Mouse (Mus musculus): ENCODE measurements around the gene Rnasel. TPM values are rescaled to one million over a fixed set of nuclear protein-coding genes. Genes with fewer than 3 reads are reported as not detected.

Rnasel gene
- polyA plus RNA-seq, 1 experiment from 2014 or later, result 15.5 TPM

DNA sequence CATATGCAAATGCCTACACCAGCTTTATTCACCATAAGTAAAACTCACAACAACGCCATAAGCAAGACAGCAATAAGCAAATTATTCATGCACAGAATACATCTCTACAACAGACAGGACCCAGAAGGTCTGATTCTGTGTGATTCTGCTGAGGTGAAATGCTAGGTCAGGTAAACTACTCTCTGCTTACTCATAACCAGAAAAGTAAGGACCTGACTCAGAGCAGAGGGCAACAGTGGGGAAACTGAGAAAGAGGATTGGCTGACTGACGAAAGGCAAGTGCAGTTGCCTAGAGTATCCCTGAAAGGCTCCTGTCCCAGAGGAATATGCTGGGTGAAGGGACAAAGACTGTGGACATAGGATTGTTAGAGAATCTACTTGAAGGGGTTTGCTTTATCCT lies 36.6 kb upstream of the Rnasel start:
- Histone ChIP-seq H3K36me3 (no peaks in the 10 kb centered on the region), H3K4me2 (no peak overlapping the region), H3K27ac (no peak overlapping the region), H3K9ac (no peak overlapping the region), H3K4me3 (replicated peaks) (no peak overlapping the region), H3K4me1 (no peaks in the 10 kb centered on the region), H3K9me3 (no peaks in the 10 kb centered on the region), H3K27me3 (replicated peaks) (no peaks in the 10 kb centered on the region)
- 95% methylated on average over 2 of the region's 2 CpGs for WGBS
- no peak for ATAC-seq (ENCODE audit: insufficient read depth, low FRiP score, low read depth)

DNA sequence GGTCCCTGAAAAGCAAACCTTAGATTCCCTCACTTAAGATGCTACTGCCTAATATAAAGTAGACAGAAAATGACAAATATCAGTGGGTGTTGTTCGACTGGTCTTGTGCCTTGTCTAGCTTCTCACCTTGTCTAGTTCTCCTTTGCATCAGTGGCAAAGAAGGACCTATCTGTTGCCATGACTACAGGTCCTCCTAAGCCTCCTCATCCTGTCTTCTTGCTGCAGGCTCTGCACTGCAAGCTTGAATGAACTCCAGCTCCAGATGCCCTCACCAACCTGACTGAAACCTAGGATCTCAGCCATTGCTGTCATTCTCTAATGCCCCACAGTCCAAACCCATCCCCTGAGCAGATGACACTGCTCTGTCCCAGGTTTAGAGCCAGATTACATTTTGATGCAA lies 31.2 kb upstream of the Rnasel start:
- H3K4me3 ChIP-seq (replicated peaks), result no peak overlapping the region
- H3K9me3 ChIP-seq, result no peaks in the 10 kb centered on the region
- H3K4me1 ChIP-seq, result no peaks in the 10 kb centered on the region
- WGBS, result 85% methylated on average over 1 of the region's 1 CpGs
- H3K9ac ChIP-seq, result no peak overlapping the region
- no peak overlapping the region for H3K4me2 ChIP-seq
- no peak overlapping the region for H3K27ac ChIP-seq
- ATAC-seq (ENCODE audit: insufficient read depth, low FRiP score, low read depth), result no peak
- H3K36me3 ChIP-seq, result no peaks in the 10 kb centered on the region
- no peaks in the 10 kb centered on the region for H3K27me3 ChIP-seq (replicated peaks)

DNA sequence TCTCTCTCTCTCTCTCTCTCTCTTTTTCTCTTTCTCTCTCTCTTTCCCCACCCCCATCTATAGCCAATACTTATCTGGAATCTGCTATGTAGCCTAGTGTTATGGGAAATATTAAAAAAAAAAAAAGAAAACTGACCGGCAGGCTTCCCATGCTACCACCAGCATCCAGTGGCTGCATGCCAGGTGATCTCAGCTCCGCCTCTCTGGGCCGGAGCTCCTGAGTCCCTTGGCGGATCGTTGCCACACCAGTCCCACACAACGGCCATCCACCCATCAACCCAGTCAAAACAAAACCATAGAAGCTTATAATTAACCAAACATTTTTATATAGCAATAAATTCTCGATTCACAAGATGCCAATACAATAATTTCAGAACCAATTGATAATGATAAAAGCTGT lies 28.3 kb upstream of the Rnasel start:
- H3K36me3 ChIP-seq, result no peaks in the 10 kb centered on the region
- no peak for ATAC-seq (ENCODE audit: insufficient read depth, low FRiP score, low read depth)
- no peak overlapping the region for H3K9ac ChIP-seq
- no peak overlapping the region for H3K4me2 ChIP-seq
- H3K4me1 ChIP-seq, result no peaks in the 10 kb centered on the region
- 69% methylated on average over 7 of the region's 7 CpGs for WGBS
- no peak overlapping the region for H3K27ac ChIP-seq
- no peaks in the 10 kb centered on the region for H3K9me3 ChIP-seq
- H3K27me3 ChIP-seq (replicated peaks), result no peaks in the 10 kb centered on the region
- no peak overlapping the region for H3K4me3 ChIP-seq (replicated peaks)

DNA sequence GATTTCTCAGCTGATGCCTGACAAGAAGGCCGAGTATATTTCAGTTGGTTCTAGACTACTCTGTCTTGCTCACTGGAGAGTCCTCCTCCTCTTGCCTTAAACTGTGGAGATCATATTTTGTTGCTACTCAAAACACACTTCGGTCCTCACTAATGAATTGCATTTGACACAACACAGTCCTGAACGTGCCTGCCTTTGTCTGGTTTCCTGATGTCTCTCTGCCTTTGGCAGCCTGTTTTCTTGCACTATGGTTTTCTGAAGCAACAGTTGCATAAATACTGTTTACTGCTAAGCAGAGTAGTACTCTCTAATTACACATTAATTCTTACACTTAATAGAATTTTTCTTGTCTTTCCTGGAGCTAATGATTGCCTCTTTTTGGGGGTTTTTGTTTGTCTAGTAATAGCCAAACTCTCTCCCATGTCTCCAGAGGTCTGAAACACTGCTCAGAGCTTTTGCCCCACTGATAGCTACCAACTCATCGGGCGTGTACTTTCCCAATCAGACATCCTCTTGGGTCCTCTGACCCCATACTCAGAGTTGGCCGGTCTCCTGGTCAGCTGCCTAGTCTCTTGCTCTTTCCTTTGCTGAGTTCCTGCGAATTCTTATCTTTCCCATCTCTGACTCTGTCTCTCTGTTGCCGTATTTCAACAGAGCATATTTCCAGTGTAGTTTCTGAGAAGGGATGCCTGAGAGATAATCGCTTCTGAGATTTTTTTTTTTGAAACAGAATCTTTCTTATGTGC lies 27.5 kb upstream of the Rnasel start:
- no peaks in the 10 kb centered on the region for H3K4me1 ChIP-seq
- no peak for ATAC-seq (ENCODE audit: insufficient read depth, low FRiP score, low read depth)

GRCm38 (mm10) chr1:153723426-153723825 lies 25.8 kb upstream of the Rnasel start:
- 68% methylated on average over 9 of the region's 9 CpGs for WGBS
- Histone ChIP-seq H3K4me2 (no peak overlapping the region), H3K4me3 (replicated peaks) (no peak overlapping the region), H3K4me1 (no peaks in the 10 kb centered on the region), H3K27me3 (replicated peaks) (no peaks in the 10 kb centered on the region), H3K9ac (no peak overlapping the region), H3K36me3 (no peaks in the 10 kb centered on the region), H3K9me3 (no peaks in the 10 kb centered on the region), H3K27ac (no peak overlapping the region)
- no peak for ATAC-seq (ENCODE audit: insufficient read depth, low FRiP score, low read depth)

More for the DNA sequence above, 27.5 kb upstream of the Rnasel start:
- H3K4me2 ChIP-seq, result no peak overlapping the region
- no peaks in the 10 kb centered on the region for H3K27me3 ChIP-seq (replicated peaks)
- H3K27ac ChIP-seq, result no peak overlapping the region
- 78% methylated on average over 9 of the region's 9 CpGs for WGBS
- no peak overlapping the region for H3K4me3 ChIP-seq (replicated peaks)
- no peaks in the 10 kb centered on the region for H3K36me3 ChIP-seq
- H3K9ac ChIP-seq, result no peak overlapping the region
- H3K9me3 ChIP-seq, result no peaks in the 10 kb centered on the region

DNA sequence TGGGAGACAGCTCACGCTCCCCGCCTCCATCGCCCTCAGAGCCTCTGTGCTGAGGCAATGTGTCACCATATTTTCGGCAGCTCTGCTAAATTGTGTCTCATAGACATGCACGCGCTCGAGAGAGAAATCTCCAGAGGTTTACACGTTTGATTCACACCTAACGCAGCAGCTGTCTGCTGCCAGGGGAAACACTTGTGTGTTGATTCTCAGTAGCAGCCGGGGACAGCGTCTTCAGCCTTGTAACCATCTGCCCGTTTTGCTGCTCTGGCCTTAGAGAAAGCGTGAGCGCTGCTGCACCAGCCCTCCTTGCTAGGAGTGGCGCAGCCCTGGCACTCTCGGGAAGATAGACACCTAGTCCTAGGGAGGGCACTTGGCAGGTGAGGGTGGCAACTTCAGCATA lies 22.6 kb upstream of the Rnasel start:
- no peak overlapping the region for H3K4me2 ChIP-seq
- H3K4me3 ChIP-seq (replicated peaks), result no peak overlapping the region
- H3K27me3 ChIP-seq (replicated peaks), result no peaks in the 10 kb centered on the region
- 82% methylated on average over 16 of the region's 16 CpGs for WGBS
- H3K36me3 ChIP-seq, result no peaks in the 10 kb centered on the region
- no peaks in the 10 kb centered on the region for H3K9me3 ChIP-seq
- H3K27ac ChIP-seq, result no peak overlapping the region
- no peak overlapping the region for H3K9ac ChIP-seq
- ATAC-seq (ENCODE audit: insufficient read depth, low FRiP score, low read depth), result no peak
- no peaks in the 10 kb centered on the region for H3K4me1 ChIP-seq

DNA sequence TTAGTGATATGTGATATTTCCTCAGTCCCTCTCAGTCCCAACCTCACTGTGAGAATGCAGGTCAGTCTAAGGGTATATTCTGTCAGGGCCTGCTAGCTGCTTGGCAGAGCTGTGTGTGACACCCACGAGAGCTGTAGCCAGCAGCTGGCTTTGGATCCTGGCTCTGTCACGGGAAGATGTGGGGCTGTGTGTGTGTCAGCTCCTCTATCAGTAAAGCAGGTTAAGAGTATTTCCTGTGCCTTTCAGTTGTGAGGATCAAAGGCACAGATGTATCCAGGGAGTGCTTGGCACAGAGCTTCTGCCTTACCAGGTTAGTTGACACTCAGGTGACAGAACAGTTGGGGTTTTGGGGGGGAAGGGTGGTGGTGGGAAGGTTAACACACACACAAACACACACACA lies 19.4 kb upstream of the Rnasel start:
- WGBS, result 57% methylated on average over 2 of the region's 2 CpGs

DNA sequence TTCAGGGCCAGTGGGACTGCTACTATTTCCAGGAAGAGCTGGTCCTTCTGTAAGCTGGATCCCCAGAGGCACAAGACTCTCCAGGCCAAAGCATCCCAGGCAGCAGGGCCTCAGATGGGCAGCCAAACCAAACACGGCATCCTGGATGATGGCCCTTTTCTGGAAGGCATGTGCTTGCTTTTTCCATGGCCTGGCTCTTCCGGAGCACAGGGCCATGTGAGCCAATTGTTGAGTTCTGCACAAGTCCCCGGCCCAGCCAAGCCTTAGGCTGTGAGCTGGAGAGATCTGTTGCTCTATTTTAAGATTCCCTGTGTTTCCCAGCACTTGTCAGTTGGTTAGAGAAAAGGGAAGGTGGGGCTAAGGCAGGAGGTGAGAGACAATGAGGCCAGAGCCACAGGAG lies 18.6 kb upstream of the Rnasel start:
- Histone ChIP-seq H3K4me2 (no peak overlapping the region), H3K27ac (no peak overlapping the region), H3K36me3 (no peaks in the 10 kb centered on the region), H3K4me1 (peaks cover 11% of the 10 kb centered on the region; the same call in 1 of the 2 replicates), H3K4me3 (replicated peaks) (no peak overlapping the region), H3K27me3 (replicated peaks) (no peaks in the 10 kb centered on the region), H3K9ac (no peak overlapping the region), H3K9me3 (no peaks in the 10 kb centered on the region)
- WGBS, result 58% methylated on average over 3 of the region's 3 CpGs
- no peak for ATAC-seq (ENCODE audit: insufficient read depth, low FRiP score, low read depth)

More for the DNA sequence above, 19.4 kb upstream of the Rnasel start:
- no peak overlapping the region for H3K4me3 ChIP-seq (replicated peaks)
- no peak for ATAC-seq (ENCODE audit: insufficient read depth, low FRiP score, low read depth)
- H3K9ac ChIP-seq, result no peak overlapping the region
- H3K36me3 ChIP-seq, result no peaks in the 10 kb centered on the region
- H3K4me1 ChIP-seq, result peaks cover 11% of the 10 kb centered on the region; the same call in 1 of the 2 replicates
- no peak overlapping the region for H3K27ac ChIP-seq
- no peaks in the 10 kb centered on the region for H3K9me3 ChIP-seq
- no peak overlapping the region for H3K4me2 ChIP-seq
- no peaks in the 10 kb centered on the region for H3K27me3 ChIP-seq (replicated peaks)

DNA sequence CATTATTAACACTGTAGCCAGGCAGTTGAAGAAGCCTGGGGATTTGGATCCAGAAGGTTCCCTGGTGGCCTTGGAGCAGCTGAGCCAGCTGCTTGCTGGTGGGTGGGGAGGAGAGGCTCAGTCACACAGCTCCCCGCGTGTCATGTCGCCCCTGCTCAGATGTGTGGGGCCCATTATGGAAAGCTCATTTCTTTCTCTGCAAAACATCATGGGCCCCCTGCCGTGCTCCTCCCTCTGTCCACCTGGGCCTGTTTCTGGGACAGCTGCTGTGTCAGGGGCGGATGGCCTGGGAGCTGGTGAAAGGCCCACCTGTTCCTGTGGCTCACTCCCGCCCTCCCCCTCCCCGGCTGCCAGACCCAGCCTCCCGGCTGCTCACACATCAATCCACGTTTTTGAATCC lies 16.0 kb upstream of the Rnasel start:
- H3K9me3 ChIP-seq, result no peaks in the 10 kb centered on the region
- no peak for ATAC-seq (ENCODE audit: insufficient read depth, low FRiP score, low read depth)
- no peaks in the 10 kb centered on the region for H3K36me3 ChIP-seq
- H3K27me3 ChIP-seq (replicated peaks), result peaks cover 5% of the 10 kb centered on the region; the same call in 1 of the 2 replicates
- no peak overlapping the region for H3K4me3 ChIP-seq (replicated peaks)
- H3K4me1 ChIP-seq, result peaks cover 11% of the 10 kb centered on the region; the same call in 1 of the 2 replicates
- H3K9ac ChIP-seq, result no peak overlapping the region
- no peak overlapping the region for H3K27ac ChIP-seq
- WGBS, result 39% methylated on average over 9 of the region's 9 CpGs
- H3K4me2 ChIP-seq, result no peak overlapping the region

GRCm38 (mm10) chr1:153734866-153735265 lies 14.4 kb upstream of the Rnasel start:
- 65% methylated on average over 4 of the region's 4 CpGs for WGBS
- Histone ChIP-seq H3K27me3 (replicated peaks) (peaks cover 18% of the 10 kb centered on the region), H3K9ac (no peak overlapping the region), H3K9me3 (no peaks in the 10 kb centered on the region), H3K27ac (no peak overlapping the region), H3K4me2 (no peak overlapping the region), H3K36me3 (no peaks in the 10 kb centered on the region), H3K4me1 (peaks cover 13% of the 10 kb centered on the region; the same call in 1 of the 2 replicates), H3K4me3 (replicated peaks) (no peak overlapping the region)
- no peak for ATAC-seq (ENCODE audit: insufficient read depth, low FRiP score, low read depth)

DNA sequence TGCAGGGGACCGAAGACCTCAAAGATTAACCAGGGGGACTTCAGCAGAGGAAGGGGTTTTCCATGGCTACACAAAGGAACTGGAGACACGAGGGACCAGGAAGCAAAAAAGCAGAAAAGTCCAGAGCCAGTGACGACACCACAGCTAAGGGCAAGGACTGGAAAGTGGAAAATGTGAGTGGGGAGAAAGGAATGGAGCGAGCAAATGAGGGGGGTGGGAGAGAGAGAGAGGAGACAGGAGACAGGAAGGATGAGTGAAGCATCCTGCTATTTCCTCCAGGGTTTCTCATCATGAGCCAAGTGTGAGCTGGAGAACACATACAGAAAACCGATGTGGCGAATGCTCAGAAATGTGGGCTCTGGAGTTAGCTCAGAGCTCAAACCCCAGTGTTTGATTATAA lies 13.1 kb upstream of the Rnasel start:
- ATAC-seq (ENCODE audit: insufficient read depth, low FRiP score, low read depth), result no peak
- no peak overlapping the region for H3K4me3 ChIP-seq (replicated peaks)
- H3K36me3 ChIP-seq, result no peaks in the 10 kb centered on the region
- peaks cover 19% of the 10 kb centered on the region; the same call in 1 of the 2 replicates for H3K4me1 ChIP-seq
- no peaks in the 10 kb centered on the region for H3K9me3 ChIP-seq
- peaks cover 27% of the 10 kb centered on the region for H3K27me3 ChIP-seq (replicated peaks)
- H3K27ac ChIP-seq, result no peak overlapping the region
- no peak overlapping the region for H3K4me2 ChIP-seq
- H3K9ac ChIP-seq, result no peak overlapping the region
- WGBS, result 55% methylated on average over 6 of the region's 6 CpGs

DNA sequence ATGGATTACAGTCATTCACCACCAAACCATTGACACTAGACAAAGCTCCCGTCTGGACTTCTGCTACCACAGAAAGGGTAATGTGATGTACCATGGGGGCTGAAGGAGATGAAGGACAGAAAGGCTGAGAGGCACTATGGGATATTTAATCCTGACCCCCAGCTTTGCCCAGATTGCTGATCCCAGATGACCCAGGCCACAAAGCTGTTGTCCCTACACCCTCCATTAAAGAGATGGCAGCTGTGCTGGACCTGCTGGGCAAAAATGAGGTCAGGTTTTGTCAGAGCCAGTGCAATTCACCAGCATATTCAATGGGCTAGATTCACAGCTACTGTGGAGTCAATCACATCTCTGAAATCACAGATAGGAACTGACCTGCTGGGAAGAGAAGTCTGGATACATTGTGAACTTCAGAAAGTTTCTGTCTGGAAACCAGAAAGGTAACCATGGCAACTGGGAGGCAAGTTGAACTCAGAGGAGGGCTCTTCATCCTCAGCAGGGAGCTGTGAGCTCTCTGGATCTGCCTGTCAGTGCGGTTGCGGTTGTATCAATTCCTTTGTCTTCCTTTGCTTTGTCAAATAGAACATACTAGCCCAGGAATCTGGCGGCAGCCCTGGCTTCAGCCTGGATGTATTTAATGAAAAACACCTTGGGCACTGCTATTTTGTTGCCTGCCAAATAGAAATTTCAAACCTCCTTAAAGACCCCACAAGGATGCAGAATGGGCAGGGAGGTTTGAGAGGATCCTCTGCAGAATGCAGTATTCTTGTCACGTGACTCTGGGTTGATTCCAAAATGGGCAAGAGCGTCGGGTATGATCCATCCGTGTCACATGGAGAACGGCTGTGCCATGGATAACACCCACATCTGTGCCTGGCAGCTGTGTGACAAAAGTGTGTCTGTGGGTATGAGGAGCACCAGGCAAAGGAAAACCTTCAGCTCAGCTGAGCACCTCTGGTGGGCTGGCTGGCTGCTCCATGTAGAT lies 11.8 kb upstream of the Rnasel start:
- Histone ChIP-seq H3K9me3 (no peaks in the 10 kb centered on the region), H3K36me3 (no peaks in the 10 kb centered on the region), H3K4me2 (no peak overlapping the region), H3K27ac (no peak overlapping the region), H3K9ac (no peak overlapping the region), H3K4me3 (replicated peaks) (no peak overlapping the region), H3K4me1 (peaks cover 16% of the 10 kb centered on the region; the same call in 1 of the 2 replicates), H3K27me3 (replicated peaks) (peaks cover 33% of the 10 kb centered on the region)
- WGBS, result 52% methylated on average over 9 of the region's 9 CpGs
- no peak for ATAC-seq (ENCODE audit: insufficient read depth, low FRiP score, low read depth)

All from stomach, embryonic 15.5 days (tissue).